Mouse (Mus musculus): Measurements from ENCODE around the gene Smyd1. TPM values are rescaled to one million over a fixed set of nuclear protein-coding genes. Genes with fewer than 3 reads are reported as not detected.

Gene Smyd1
- total and polyA plus RNA-seq, 3 experiments = 0.08 to 0.37 (median 0.08) TPM

- Histone ChIP-seq H3K4me3 (replicated peaks in 1 of 3; ENCODE audit: low read depth in 2 of 3, low read length in 2 of 3, poor library complexity in 1 of 3) (no peak overlapping the region), H3K27me3 (replicated peaks) (no peaks in the 10 kb centered on the region), H3K4me1 (ENCODE audit: control insufficient read depth in 1 of 2, insufficient read depth in 2 of 2) (peaks cover 4 to 11% of the 10 kb centered on the region in 2 experiments), H3K9me3 (replicated peaks; ENCODE audit: low read length) (peaks cover 3% of the 10 kb centered on the region), H3K79me2 (replicated peaks; ENCODE audit: control insufficient read depth, extremely low read depth, insufficient read depth, poor library complexity, severe bottlenecking) (no peaks in the 10 kb centered on the region), H3K9ac (ENCODE audit: insufficient read depth, low read depth) (no peak overlapping the region), H3K36me3 (replicated peaks in 1 of 2; ENCODE audit: control insufficient read depth in 1 of 2, insufficient read depth in 1 of 2, low read length in 1 of 2) (no peaks in the 10 kb centered on the region), H3K4me2 (ENCODE audit: insufficient read depth, low read depth, poor library complexity, severe bottlenecking) (no peak overlapping the region), H3K27ac (ENCODE audit: insufficient read depth, low read depth) (no peak overlapping the region)
- dilution Hi-C loops (cut with MboI; ENCODE audit: extremely low pct_ligation_motif_present, extremely low pct_unique_long_range_greater_than_20kb, low sequenced_read_pairs) = no loop called here
- TF ChIP-seq ELF1 (IDR thresholded peaks at IDR 0.05; ENCODE audit: low read depth, low read length) (no peak), BHLHE40 (IDR thresholded peaks at IDR 0.05; ENCODE audit: low read depth, low read length) (peak; percentile 50; the same call in 1 of the 2 replicates), CTCF (conservative IDR thresholded peaks at IDR 0.05 in 1 of 2, IDR thresholded peaks at IDR 0.05 in 1 of 2; ENCODE audit: low read depth in 2 of 2, low read length in 2 of 2) (no peak)
- in situ Hi-C loops (cut with MboI; ENCODE audit: low pct_ligation_motif_present, low pct_unique_long_range_greater_than_20kb, low sequenced_read_pairs) = no loop called here
- DNase-seq (ENCODE audit: extremely low read depth) = no peak
Measured at GRCm38 (mm10) chr6:71363995-71364394, 42.0 kb upstream of the Smyd1 start.

GRCm38 (mm10) chr6:71361156-71361670, 39.2 kb upstream of the Smyd1 start:
- no peaks in the 10 kb centered on the region for H3K9me3 ChIP-seq (replicated peaks; ENCODE audit: low read length)
- TF ChIP-seq MAX (IDR thresholded peaks at IDR 0.05; ENCODE audit: low read length) = no peak
- TF ChIP-seq UBTF (IDR thresholded peaks at IDR 0.05; ENCODE audit: low read depth, low read length) = no peak
- TF ChIP-seq POLR2AphosphoS2 (IDR thresholded peaks at IDR 0.05; ENCODE audit: low read depth, low read length) = no peak
- no peak for TF ChIP-seq MXI1 (IDR thresholded peaks at IDR 0.05; ENCODE audit: low read depth, low read length)
- TF ChIP-seq MYC (IDR thresholded peaks at IDR 0.05; ENCODE audit: low read depth, low read length) = no peak
- TF ChIP-seq NELFE (IDR thresholded peaks at IDR 0.05; ENCODE audit: low read depth, low read length) = no peak
- no peak for TF ChIP-seq USF2 (conservative IDR thresholded peaks at IDR 0.05; ENCODE audit: low read depth, low read length)
- TF ChIP-seq E2F4 (IDR thresholded peaks at IDR 0.05; ENCODE audit: insufficient replicate concordance, low read depth, low read length) = no peak
- no peak for TF ChIP-seq BHLHE40 (IDR thresholded peaks at IDR 0.05; ENCODE audit: low read depth, low read length)
- no peak for TF ChIP-seq ZC3H11A (IDR thresholded peaks at IDR 0.05; ENCODE audit: low read depth, low read length)
- TF ChIP-seq USF1 (IDR thresholded peaks at IDR 0.05; ENCODE audit: low read depth, low read length) = no peak
- no peak for TF ChIP-seq ZMIZ1 (IDR thresholded peaks at IDR 0.05; ENCODE audit: low read depth, low read length)
- TF ChIP-seq NRF1 (IDR thresholded peaks at IDR 0.05; ENCODE audit: low read depth, low read length) = no peak
- no peak for TF ChIP-seq IRF4 (IDR thresholded peaks at IDR 0.05; ENCODE audit: low read depth, low read length)
- no peak for TF ChIP-seq TCF12 (IDR thresholded peaks at IDR 0.05; ENCODE audit: low read depth, low read length)
- no peak for TF ChIP-seq ETS1 (conservative IDR thresholded peaks at IDR 0.05; ENCODE audit: low read depth, low read length)
- no peak for TF ChIP-seq POLR2A (IDR thresholded peaks at IDR 0.05; ENCODE audit: low read depth, low read length)
- no peak for TF ChIP-seq KAT2A (IDR thresholded peaks at IDR 0.05; ENCODE audit: insufficient replicate concordance, low read length)
- TF ChIP-seq PAX5 (IDR thresholded peaks at IDR 0.05; ENCODE audit: low read length) = no peak
- H3K4me3 ChIP-seq (replicated peaks in 1 of 3; ENCODE audit: low read depth in 2 of 3, low read length in 2 of 3, poor library complexity in 1 of 3) = no peak overlapping the region
- H3K4me2 ChIP-seq (ENCODE audit: insufficient read depth, low read depth, poor library complexity, severe bottlenecking) = peak overlapping the region; percentile 55; the same call in 1 of the 2 replicates
- no peak for DNase-seq (ENCODE audit: extremely low read depth)
- in situ Hi-C loops (cut with MboI; ENCODE audit: low pct_ligation_motif_present, low pct_unique_long_range_greater_than_20kb, low sequenced_read_pairs) = no loop called here
- no peak overlapping the region for H3K9ac ChIP-seq (ENCODE audit: insufficient read depth, low read depth)
- H3K79me2 ChIP-seq (replicated peaks; ENCODE audit: control insufficient read depth, extremely low read depth, insufficient read depth, poor library complexity, severe bottlenecking) = no peaks in the 10 kb centered on the region
- H3K36me3 ChIP-seq (replicated peaks in 1 of 2; ENCODE audit: control insufficient read depth in 1 of 2, insufficient read depth in 1 of 2, low read length in 1 of 2) = no peaks in the 10 kb centered on the region
- H3K4me1 ChIP-seq (ENCODE audit: control insufficient read depth in 1 of 2, insufficient read depth in 2 of 2) = peaks cover 4 to 16% of the 10 kb centered on the region in 2 experiments
- H3K27me3 ChIP-seq (replicated peaks) = no peaks in the 10 kb centered on the region
- dilution Hi-C loops (cut with MboI; ENCODE audit: extremely low pct_ligation_motif_present, extremely low pct_unique_long_range_greater_than_20kb, low sequenced_read_pairs) = no loop called here
- no peak overlapping the region for H3K27ac ChIP-seq (ENCODE audit: insufficient read depth, low read depth)
